Mouse (Mus musculus): ENCODE measurements around the gene Acap1. TPM values are rescaled to one million over a fixed set of nuclear protein-coding genes. Genes with fewer than 3 reads are reported as not detected.
"Not testable (repeated sequence)": the region's sequence is repeated elsewhere in the genome, so short reads cannot be mapped to it uniquely, and the experiment has no call there.

Gene Acap1
- polyA plus RNA-seq, 1 experiment from 2014 or later, result 0.70 TPM

GRCm38 (mm10) chr11:69920266-69921031 is 25.1 kb upstream of the Acap1 start:
- Histone ChIP-seq H3K4me1 (replicated peaks; ENCODE audit: control insufficient read depth, insufficient read depth) (0 out of 2 replicates have a peak, but pooled peaks cover 2% of the 10 kb centered on the region), H3K4me3 (ENCODE audit: low read depth, low read length) (peak overlapping the region; percentile 94), H3K4me2 (replicated peaks; ENCODE audit: low read depth) (peak overlapping the region; percentile 96), H3K27me3 (ENCODE audit: control insufficient read depth, insufficient read depth, low read length) (no peaks in the 10 kb centered on the region), H3K9me3 (ENCODE audit: control insufficient read depth, low read length) (no peaks in the 10 kb centered on the region), H3K27ac (replicated peaks) (peak overlapping the region; percentile 98), H3K9ac (ENCODE audit: low read length) (peak overlapping the region; percentile 94), H3K36me3 (ENCODE audit: control insufficient read depth, insufficient read depth, low read length) (peaks cover 21% of the 10 kb centered on the region)
- ATAC-seq (ENCODE audit: low FRiP score, low TSS enrichment) (peak; percentile 41), DNase-seq (ENCODE audit: low spot score) (no peak)
- WGBS, result under 1% methylated on average over 57 of the region's 65 CpGs
- TF ChIP-seq EP300 (optimal IDR thresholded peaks at IDR 0.05), result no peak
- TF ChIP-seq CTCF (IDR thresholded peaks at IDR 0.05; ENCODE audit: low read depth), result no peak

GRCm38 (mm10) chr11:69919661-69920265 is 24.4 kb upstream of the Acap1 start:
- Histone ChIP-seq H3K36me3 (ENCODE audit: control insufficient read depth, insufficient read depth, low read length) (peaks cover 21% of the 10 kb centered on the region), H3K27ac (replicated peaks) (peak overlapping the region; percentile 98), H3K9me3 (ENCODE audit: control insufficient read depth, low read length) (no peaks in the 10 kb centered on the region), H3K4me3 (ENCODE audit: low read depth, low read length) (peak overlapping the region; percentile 94), H3K4me2 (replicated peaks; ENCODE audit: low read depth) (peak overlapping the region; percentile 96), H3K27me3 (ENCODE audit: control insufficient read depth, insufficient read depth, low read length) (no peaks in the 10 kb centered on the region), H3K4me1 (replicated peaks; ENCODE audit: control insufficient read depth, insufficient read depth) (0 out of 2 replicates have a peak, but pooled peaks cover 2% of the 10 kb centered on the region), H3K9ac (ENCODE audit: low read length) (peak overlapping the region; percentile 94)
- peak; percentile 52 for ATAC-seq (ENCODE audit: low FRiP score, low TSS enrichment)
- peak; percentile 94 for DNase-seq (ENCODE audit: low spot score)
- TF ChIP-seq CTCF (IDR thresholded peaks at IDR 0.05; ENCODE audit: low read depth) (no peak), EP300 (optimal IDR thresholded peaks at IDR 0.05) (no peak)
- WGBS, result under 1% methylated on average over 17 of the region's 17 CpGs

- peaks cover 21% of the 10 kb centered on the region for H3K36me3 ChIP-seq (ENCODE audit: control insufficient read depth, insufficient read depth, low read length)
- H3K27me3 ChIP-seq (ENCODE audit: control insufficient read depth, insufficient read depth, low read length), result no peaks in the 10 kb centered on the region
- H3K9me3 ChIP-seq (ENCODE audit: control insufficient read depth, low read length), result no peaks in the 10 kb centered on the region
- H3K27ac ChIP-seq (replicated peaks), result peak overlapping the region; percentile 98
- no peak for TF ChIP-seq EP300 (optimal IDR thresholded peaks at IDR 0.05)
- TF ChIP-seq CTCF (IDR thresholded peaks at IDR 0.05; ENCODE audit: low read depth), result no peak
- H3K4me2 ChIP-seq (replicated peaks; ENCODE audit: low read depth), result peak overlapping the region; percentile 96
- 73% methylated on average over 9 of the region's 9 CpGs for WGBS
- DNase-seq (ENCODE audit: low spot score), result no peak
- peak overlapping the region; percentile 43 for H3K9ac ChIP-seq (ENCODE audit: low read length)
- no peak for ATAC-seq (ENCODE audit: low FRiP score, low TSS enrichment)
- peak overlapping the region; percentile 94; the same call in 1 of the 2 replicates for H3K4me3 ChIP-seq (ENCODE audit: low read depth, low read length)
- H3K4me1 ChIP-seq (replicated peaks; ENCODE audit: control insufficient read depth, insufficient read depth), result 0 out of 2 replicates have a peak, but pooled peaks cover 5% of the 10 kb centered on the region
These were observed 23.7 kb upstream of the Acap1 start for GRCm38 (mm10) chr11:69919053-69919452.

GRCm38 (mm10) chr11:69918118-69918517 is 22.8 kb upstream of the Acap1 start:
- H3K36me3 ChIP-seq (ENCODE audit: control insufficient read depth, insufficient read depth, low read length), result peaks cover 21% of the 10 kb centered on the region
- no peak overlapping the region for H3K27ac ChIP-seq (replicated peaks)
- no peaks in the 10 kb centered on the region for H3K9me3 ChIP-seq (ENCODE audit: control insufficient read depth, low read length)
- no peaks in the 10 kb centered on the region for H3K27me3 ChIP-seq (ENCODE audit: control insufficient read depth, insufficient read depth, low read length)
- ATAC-seq (ENCODE audit: low FRiP score, low TSS enrichment) (no peak), DNase-seq (ENCODE audit: low spot score) (no peak)
- no peak overlapping the region for H3K4me2 ChIP-seq (replicated peaks; ENCODE audit: low read depth)
- TF ChIP-seq EP300 (optimal IDR thresholded peaks at IDR 0.05) (no peak), CTCF (IDR thresholded peaks at IDR 0.05; ENCODE audit: low read depth) (no peak)
- no peak overlapping the region for H3K4me3 ChIP-seq (ENCODE audit: low read depth, low read length)
- WGBS, result 76% methylated on average over 5 of the region's 5 CpGs
- no peak overlapping the region for H3K9ac ChIP-seq (ENCODE audit: low read length)
- peaks cover 5% of the 10 kb centered on the region; the same call in 1 of the 2 replicates for H3K4me1 ChIP-seq (replicated peaks; ENCODE audit: control insufficient read depth, insufficient read depth)

GRCm38 (mm10) chr11:69917379-69917948 is 22.1 kb upstream of the Acap1 start:
- no peak for TF ChIP-seq EP300 (optimal IDR thresholded peaks at IDR 0.05)
- TF ChIP-seq CTCF (IDR thresholded peaks at IDR 0.05; ENCODE audit: low read depth), result no peak
- Histone ChIP-seq H3K9ac (ENCODE audit: low read length) (no peak overlapping the region), H3K4me3 (ENCODE audit: low read depth, low read length) (no peak overlapping the region), H3K4me2 (replicated peaks; ENCODE audit: low read depth) (no peak overlapping the region), H3K36me3 (ENCODE audit: control insufficient read depth, insufficient read depth, low read length) (peaks cover 21% of the 10 kb centered on the region), H3K9me3 (ENCODE audit: control insufficient read depth, low read length) (no peaks in the 10 kb centered on the region), H3K27ac (replicated peaks) (no peak overlapping the region), H3K4me1 (replicated peaks; ENCODE audit: control insufficient read depth, insufficient read depth) (peaks cover 5% of the 10 kb centered on the region; the same call in 1 of the 2 replicates), H3K27me3 (ENCODE audit: control insufficient read depth, insufficient read depth, low read length) (no peaks in the 10 kb centered on the region)
- WGBS, result 79% methylated on average over 8 of the region's 8 CpGs
- no peak for ATAC-seq (ENCODE audit: low FRiP score, low TSS enrichment)
- DNase-seq (ENCODE audit: low spot score), result no peak

GRCm38 (mm10) chr11:69916652-69917378 is 21.5 kb upstream of the Acap1 start:
- not testable (repeated sequence) for H3K9ac ChIP-seq (ENCODE audit: low read length); DNase-seq (ENCODE audit: low spot score); H3K27ac ChIP-seq (replicated peaks); H3K27me3 ChIP-seq (ENCODE audit: control insufficient read depth, insufficient read depth, low read length); H3K4me3 ChIP-seq (ENCODE audit: low read depth, low read length); H3K4me1 ChIP-seq (replicated peaks; ENCODE audit: control insufficient read depth, insufficient read depth); ATAC-seq (ENCODE audit: low FRiP score, low TSS enrichment); H3K9me3 ChIP-seq (ENCODE audit: control insufficient read depth, low read length); H3K4me2 ChIP-seq (replicated peaks; ENCODE audit: low read depth)
- peaks cover 25% of the 10 kb centered on the region for H3K36me3 ChIP-seq (ENCODE audit: control insufficient read depth, insufficient read depth, low read length)
- 51% methylated on average over 7 of the region's 7 CpGs for WGBS

All from stomach, postnatal 0 days (tissue).